Mouse (Mus musculus) ES-CJ7 (cell line): Measurements from ENCODE around the gene Relch.
"Not testable (repeated sequence)": the region's sequence is repeated elsewhere in the genome, so short reads cannot be mapped to it uniquely, and the experiment has no call there.

Source experiments
- DNase-seq: peaks from one replicate; pipeline ENCODE4 v3.0.0; 2011; ENCODE audit warnings: low read depth, low spot score

Gene Relch

DNA sequence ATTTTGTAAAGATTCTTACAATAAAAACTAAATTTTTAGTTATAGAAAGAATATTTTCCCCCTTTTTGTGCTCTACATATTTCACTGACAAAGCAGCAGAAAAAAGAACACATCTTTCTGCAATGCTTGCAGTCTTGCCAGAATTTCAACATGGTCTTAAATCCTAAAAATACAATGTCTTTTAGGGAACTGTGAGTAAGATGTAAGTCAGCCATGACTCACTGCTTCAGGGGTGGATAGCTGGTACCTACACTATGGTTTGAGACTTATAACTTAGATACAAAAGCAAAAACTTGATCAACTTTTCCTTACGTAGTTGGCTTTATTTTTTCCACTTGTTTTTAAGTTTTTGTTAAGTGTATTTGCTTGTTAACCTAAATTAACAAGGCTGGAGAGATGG lies 78.8 kb downstream of the Relch start:
- DNase-seq, result no peak

DNA sequence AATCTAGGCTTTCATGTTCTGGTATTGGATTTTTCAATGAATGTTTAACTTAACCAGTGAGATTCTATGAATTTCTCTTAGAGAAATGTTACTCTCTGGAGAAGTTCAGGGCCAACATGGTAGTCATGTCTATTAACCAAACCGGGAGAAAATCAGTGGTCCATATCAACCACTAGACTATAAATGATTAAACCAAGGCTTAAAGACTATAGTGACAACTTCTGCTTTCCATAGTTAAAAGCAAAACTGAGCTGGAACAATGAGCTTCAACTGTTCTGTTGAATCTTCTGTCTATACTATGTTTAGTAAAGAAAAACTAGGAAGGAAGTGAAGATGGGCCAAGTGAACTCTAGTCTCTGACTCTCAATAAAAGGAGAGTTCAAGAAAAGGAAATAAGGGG lies 82.8 kb downstream of the Relch start:
- no peak for DNase-seq

DNA sequence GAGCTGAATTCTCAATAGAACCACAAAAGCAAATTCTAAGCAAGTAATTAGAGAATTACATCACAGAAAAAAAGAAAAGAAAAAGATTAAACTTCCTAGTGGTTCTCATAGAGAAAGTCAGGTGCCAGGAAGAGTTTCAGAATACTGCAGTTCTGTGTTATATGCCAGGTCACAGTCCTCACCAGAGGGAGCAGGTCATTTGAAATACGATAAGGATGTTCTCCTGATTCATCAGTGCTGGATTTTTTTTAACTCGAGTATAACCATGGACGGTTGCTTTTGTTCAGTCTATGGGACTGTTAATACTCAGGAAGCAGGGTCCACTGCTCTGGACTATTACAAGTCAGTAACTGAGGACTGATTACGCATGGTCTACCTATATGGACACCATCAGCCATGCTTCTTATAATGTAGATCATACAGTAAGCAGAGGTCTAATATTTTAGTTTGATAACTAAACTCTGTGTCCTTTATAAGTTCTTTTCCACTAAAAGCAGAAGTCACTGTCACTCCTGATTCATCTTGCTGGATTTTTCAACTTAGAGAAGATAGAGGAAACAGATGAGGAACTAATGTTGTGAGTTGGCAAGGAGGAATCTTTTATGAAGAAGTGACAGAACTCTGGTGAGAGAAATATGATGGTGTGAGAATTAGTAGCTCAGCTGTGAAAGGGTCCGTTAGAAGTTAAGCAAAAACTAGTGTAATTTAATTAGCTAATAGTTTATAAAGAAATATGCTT lies 83.4 kb downstream of the Relch start:
- no peak for DNase-seq

DNA sequence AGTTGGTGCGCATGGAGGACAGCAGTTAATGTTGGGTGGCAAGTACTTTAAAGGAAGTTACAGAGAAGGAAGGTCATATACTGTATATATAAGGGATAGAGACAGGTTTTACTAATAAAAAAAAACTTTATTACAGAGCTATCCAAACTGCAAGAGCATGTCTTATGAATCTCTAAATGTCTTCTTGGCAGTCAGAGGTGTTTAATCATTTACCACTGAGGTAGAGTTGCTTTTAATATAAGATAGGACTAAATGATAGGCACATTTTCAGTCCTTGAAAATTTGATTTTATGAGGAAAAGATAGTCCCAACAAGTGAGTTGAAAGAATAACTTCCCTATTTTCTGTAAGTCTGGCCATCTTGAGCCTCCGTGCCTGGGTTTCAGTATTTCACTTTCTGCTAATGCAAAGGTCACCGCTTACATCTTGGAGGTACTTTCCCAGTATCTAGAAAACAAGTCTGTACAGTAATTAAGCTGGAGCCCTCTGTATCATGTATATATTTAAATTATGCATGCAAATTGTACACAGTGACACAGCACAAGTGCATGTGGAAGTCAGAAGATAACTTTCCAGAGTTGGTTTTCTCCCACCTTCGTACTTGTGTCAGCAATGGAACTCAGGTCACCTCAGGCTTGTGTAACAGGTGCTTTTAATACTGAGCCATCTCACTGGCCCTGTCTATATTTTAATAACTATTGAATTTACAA lies 84.6 kb downstream of the Relch start:
- DNase-seq, result no peak

DNA sequence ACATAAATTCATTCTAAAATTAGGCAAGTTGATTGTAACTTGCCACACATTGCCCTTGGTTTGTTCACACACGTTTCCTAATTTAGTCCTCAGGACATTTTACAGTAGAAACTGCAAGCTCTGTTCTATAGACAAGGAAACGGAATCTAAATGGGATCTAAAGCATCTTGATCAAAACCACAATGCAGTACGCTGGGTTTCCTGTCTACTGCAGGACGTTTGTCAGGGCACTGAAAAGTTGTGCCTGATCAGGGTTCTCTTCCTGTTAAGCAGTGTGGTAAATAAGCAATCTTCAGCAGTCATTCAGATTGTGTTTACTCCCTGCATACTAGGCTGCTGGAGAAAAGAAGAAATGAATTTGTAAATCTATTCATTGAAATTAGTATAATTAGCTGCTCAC lies 88.5 kb downstream of the Relch start:
- no peak for DNase-seq

DNA sequence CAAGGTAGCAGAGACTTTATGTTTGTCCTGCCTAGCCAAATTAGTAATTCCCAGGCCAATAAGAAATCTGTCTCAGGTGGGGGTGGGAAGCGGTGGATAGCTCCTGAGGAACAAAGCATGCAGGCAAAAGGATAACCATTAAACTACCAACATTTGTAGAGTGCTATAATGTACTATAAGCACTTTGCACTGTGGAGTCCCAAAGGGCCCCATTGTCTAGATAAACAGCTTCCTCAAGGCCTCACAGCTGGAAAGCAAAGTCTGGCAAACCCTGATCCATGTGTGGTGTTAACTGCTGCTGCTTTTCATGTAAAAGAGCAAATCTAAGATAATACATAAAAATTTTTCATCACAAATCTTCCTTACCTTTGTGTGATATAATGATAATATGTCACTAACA lies 89.3 kb downstream of the Relch start:
- DNase-seq, result no peak

DNA sequence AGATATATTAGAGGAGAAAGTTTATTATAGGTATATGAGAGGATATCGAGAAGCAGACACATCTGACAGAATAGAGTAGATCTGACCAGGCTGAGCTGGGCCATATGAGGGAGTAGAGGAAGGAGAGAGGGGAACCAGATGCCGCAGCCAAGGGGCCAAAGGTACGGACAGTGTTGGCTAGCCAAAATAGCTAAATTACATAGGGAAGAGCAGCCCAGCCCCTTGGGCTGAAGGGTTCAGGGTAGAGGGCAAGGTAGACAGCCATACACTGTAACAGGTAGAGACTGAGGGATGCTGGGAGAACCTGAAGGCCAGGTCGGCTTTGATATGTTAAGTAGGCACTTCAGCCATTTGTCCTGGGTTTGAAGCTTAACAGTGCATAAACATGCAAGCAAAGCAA lies 95.1 kb downstream of the Relch start:
- peak; percentile 30 for DNase-seq

DNA sequence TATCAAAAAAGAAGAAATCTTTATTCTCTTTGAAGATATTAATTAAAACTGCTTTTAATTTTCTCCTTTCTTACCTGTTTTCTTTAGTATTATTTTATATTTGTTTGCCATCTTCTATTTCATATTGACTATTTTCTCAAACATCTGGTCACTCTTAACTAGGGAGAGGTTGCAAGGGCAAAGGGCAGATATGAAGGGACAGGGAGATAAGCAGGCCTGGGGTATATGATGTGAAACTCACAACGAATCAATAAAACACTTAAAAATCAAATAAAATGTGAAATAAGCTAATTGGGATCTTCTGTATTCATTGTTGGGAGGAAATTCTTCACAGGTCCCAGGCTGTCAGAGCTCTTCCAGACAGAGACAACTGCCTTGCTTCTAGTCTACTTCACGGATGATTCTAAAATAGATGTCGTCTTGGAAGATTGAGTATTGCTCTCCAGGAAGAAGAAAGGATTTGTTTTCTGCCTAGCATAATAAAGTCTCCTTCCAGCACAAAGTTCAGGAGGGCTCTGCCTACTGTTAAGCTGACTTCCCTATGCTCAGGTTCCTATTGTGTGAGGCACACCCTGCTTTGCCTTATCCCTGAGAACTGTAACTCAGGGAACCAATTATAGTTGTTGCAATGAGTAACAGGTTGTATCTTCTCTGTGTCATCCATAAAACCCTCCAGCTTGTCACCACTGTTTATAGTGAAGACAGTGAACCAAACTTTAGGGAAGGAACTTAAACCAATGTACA lies 95.9 kb downstream of the Relch start:
- DNase-seq, result no peak

DNA sequence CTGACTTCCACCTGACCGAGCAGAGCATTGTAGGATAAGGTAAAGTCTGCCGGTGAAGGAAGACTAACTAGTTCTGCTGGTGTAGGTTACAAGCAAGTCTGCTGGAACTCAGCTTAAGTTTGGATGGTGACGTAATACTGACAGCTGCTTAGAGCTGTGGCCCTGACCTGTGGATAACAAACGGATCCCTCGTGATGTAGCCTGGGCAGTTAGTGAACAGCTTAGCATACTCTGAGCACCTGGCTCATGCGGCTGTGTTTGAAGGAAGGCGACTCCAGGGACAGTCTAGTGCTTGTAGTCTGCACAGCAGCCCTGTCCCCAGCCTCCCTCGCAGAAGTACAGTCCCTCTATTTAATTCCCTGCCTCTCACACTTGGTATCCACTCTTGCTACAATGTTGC lies 101.9 kb downstream of the Relch start:
- DNase-seq, result no peak

DNA sequence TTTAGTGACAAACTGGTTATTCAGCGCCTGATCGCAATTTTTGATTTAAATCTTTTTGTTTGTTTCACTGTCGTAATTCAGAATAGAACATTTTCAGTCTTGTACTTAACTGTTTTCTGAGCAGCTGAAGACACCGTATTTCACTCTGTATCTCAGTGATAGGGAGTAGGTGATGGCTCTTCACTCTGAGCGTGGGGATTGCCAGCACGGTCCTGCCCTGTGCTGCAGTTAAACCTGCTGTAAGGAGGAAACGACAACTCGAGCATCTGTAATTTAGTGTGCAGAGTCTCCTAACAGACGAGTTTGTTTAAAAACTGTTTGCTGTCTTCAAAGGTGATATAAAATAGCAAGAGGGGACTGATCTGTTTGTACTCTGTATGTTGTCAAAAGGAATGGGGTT lies 102.4 kb downstream of the Relch start:
- not testable (repeated sequence) for DNase-seq

DNA sequence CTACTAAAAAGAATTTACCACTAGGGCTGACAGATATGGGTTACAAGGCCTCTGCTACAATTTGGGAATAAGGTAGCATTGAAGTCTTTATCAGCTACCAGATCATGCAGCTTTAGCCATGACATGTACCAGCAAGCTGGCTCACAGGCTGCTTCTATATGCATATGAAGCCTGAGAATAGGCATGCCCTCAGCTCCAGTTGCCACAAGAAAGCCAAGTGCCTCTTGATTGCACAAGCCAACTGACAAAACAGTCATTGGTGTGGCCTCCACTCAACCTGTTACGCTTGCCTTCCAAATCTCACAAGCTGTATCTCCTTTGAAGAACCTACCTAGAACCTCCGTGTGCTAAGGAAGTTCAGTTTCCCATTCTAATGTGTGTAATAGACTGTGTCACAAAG lies 104.7 kb downstream of the Relch start:
- DNase-seq, result no peak

DNA sequence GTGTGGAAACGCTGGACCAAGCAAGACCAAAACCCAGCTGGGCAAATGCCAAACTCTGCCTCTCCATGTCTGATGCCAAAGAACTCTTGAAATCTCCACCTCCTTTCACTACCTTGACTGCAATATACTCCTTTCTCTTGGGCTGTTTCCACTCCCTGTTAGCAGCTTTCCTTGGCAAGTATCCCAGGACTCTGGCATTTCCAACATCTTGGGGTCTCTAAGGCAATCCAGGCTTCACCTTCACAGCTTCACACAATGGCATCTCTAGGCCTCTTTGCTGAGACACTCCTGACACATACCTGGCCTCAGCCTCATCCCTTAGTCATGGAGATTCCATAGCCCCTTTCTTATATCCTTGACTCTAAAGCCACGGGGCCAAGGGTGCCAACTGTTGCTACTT lies 107.0 kb downstream of the Relch start:
- no peak for DNase-seq

DNA sequence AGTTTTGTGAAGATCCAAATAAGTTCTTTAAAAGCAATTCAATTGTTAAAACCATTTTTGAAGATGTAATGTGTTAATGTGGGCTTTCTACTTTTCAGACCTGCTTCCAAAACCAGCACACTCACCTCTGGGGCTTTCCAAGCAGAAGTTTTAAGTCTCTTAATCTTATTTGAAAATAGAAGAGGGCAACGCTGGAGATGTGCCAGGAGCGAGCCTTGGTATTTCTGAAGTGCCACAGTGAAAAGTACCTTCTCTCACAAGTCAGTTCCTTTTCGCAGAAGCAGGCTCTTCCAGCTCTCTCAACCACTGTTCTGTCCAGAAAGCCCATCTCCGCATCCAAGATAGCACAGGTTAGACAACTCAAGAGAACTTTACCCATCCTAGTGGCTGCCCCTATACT lies 112.8 kb downstream of the Relch start:
- no peak for DNase-seq

DNA sequence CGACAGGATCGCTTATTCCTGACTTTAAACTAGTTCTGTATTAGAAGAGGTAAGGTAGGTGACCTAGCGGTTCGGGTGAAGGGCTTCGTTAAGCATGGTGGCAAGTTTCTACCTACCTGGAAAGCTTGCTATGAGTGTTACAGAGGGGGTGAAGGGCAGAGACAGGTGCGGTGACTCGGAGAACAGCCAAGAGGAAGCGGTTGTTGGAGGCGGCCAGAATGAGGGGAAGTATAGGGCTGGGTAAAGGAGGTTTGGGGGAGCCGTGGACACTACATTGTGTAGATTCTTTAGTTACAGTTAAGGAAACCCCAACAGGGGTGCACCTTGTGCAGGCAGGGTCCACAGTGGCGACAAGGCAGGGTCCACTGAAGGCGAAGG lies 116.4 kb downstream of the Relch start:
- DNase-seq, result no peak

DNA sequence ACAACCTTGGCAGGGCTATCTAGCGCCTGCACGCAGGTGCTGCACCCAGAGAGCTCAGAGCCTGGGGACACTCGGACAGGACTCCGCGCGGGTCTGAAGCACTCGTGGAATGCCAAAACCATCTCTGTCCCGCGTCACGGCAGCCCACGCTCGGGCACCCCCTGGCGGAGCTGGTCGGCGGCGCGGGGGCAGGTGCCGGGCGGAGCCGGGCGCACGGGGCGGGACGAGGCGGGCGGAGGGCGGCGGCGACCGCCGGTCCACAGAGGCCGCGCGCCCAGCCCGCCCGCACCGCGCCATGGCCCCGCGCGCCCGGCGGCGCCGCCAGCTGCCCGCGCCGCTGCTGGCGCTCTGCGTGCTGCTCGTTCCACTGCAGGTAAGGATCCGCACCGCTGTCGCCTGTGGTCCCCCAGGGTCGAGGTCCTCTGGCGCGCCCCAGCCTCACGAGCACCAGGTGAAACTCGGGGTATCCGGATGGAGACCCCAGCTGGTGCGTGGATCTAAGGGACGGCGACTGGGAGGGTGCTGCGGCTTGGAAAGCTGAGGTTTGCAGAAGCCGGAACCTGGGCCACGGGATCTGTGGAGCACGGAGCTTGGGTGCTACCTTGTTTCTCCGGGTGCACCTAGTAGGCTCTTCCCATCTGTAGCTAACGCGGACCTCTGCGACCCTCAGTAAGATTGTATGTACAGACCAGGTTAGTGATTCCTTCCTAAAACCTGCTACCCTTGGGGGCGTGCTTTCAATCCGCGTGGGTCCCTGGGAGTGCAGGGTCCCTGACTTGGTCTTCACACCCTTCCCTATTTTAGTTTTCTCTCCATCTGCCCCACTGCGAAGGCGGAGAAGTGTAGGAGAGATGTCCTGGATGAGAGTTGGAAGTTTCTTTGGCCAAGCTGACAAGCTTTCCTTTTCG lies 117.0 kb downstream of the Relch start, which contains the start of gene Tnfrsf11a:
Gene Tnfrsf11a (plus strand): TSS at position 262 of the 908 bp plus-strand sequence.
- DNase-seq, result peak; percentile 33

DNA sequence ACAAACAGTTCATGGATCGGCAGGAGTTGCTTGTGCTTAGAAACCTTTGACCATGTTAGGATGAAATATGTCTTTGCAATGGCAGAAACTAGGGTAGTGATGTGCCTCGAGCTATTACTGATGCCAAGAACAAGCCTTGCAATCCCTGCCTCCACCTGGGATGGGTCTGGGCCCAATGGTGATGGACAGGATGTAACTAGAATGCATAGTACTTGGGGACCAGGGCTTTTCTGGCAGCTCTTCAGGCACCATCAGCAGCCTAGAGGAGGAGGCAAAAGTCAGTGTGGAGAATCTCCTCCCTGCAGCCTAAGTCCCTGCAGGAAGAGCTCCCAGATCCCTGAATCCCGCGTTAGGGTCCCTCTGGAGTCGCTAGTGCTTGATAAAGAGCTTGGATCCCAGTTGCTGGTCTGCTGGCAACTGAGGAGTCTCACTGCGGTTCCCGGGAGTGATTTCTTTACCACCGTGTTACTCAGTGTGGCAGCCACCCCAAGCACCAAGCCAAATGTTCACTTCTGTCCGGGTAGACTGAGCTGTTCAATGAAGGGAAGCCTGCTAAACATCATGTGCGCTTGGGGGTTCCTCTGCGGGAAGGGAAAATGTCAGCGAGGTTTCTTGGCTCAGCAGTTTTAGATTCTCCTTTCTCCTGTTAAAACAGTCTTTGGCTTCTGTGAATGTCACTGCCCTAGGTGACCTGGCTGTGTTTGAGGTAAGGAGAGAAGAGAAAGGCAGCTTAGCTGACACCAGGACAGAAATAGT lies 117.9 kb downstream of the Relch start:
- DNase-seq, result peak; percentile 19

DNA sequence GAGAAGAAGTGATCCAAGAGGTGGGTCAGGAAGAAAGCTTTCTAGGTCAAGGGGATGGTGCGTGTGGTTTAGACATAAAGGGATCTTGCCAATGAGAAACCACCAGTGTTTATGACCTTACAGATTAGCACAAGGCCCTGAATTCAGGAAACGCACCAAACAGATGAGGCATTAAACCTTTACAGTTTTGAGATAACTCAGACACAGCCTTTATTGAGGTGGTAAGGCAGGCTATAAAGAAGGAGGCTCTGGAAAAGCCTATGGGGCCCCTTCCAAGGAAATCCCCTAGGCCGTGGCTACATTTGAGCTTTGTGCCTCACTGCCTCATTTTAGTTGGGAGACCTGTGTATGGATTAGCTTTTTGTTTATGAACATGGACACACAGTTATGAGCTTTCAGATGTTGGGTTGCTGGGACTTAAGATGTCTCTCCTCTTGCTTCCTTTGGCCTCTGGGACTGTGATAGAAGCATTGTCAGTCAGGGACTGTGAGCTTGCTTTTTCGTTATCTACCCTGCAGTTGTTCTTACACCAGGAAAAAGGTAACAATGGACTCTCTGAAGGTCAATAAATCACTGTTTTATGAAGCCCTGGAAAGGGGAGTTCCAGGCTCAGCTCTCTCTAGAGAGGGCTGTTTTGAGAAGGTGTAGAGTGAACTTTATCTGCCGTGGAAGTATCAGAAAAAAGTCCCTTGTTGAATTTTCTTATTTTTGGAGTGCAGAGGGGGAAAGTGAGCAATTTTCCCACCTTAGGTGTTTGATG lies 120.8 kb downstream of the Relch start:
- DNase-seq, result no peak

DNA sequence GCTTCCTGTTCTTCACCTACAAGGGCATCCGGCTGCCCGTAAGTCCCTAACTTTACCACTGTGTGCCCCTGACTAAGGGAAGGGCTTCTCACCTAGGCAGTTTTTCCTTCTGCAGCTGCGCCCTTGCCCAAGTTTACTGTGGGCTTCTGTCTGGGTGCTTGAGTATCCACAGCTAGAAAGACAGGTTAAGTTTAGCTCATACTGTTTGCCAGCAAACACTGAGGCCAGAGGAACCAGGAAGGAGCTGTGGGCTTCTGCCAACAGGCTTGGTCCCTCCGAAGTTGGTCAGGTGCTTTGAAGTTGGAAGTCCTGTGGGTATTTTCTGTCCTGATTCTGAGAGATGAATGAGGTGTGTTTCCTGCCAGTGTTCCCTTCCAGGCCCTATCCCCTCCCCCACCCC lies 121.5 kb downstream of the Relch start:
- no peak for DNase-seq

DNA sequence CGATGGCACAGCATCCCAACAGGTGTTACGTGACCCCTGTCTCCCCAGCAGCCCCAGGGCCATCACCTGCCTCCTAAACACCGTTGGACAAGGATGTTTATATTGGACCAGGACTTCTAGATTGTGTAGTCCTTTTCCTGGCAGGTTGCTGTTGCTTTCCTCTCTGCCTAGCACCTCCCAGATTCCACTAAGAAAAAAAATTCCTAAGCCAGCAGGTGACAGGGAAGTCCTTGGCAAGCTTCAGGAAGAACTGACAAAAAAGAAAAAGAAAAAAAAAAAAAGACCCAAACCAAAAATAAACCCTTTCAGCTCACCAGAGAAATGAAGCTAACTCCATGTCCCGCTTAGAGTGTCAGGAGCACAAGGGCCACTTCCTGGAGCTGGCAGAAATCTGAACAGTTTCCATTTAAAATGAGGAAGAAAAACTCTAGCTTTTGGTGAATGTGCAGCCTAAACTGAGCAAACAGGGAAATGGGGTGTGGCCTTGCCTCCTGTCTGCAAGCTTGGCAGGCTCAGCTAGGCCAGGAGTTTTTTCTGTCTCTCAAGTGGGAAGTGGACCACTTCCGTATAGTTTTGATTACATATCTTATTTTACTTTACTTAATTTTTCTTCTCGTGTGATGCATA lies 123.2 kb downstream of the Relch start:
- no peak for DNase-seq

DNA sequence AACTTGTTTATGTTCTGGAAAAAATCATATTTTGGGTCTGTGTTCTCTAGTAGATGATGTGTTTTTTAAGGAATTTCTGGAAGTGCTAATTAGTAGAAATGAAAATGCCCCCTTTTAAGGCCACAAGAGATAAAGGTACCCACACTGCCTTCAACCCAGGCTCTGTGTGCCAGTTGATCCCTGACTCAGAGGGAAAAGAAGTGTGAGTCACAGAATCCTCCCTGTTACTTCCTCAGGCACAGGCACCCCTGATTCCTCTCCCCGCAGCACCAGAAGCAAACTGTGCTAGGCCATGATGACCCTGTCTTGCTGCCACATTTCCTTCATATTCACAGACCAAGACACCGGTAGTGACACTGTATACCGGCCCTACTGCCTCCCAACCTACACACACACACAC lies 126.4 kb downstream of the Relch start:
- DNase-seq, result no peak
